Mouse (Mus musculus) kidney, adult 9 months (tissue): ENCODE results near the gene Sbno2.

ENCODE experiments used
- DNase-seq: peaks from one replicate; pipeline ENCODE4 v3.0.0; 2022

Sbno2 gene

DNA sequence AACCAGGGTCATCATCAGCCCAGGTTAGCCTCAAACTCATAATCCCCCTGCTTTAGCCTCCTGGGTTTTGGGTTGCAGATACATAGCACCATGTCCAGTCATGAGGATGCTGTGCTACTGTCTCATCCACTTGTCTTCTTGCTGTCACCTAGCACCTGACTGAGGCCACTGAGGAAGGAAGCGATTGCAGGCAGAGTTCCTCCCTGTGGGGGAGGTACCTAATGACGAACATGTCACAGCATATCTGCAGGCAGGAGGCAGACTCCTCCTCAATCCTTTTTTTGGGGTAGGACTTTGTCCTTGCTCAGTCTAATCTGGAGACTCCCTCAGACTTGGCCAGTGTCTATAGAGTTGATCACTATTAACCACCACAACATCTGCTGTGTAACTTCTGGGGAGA is 16.3 kb upstream of the Sbno2 start:
- DNase-seq: no peak

DNA sequence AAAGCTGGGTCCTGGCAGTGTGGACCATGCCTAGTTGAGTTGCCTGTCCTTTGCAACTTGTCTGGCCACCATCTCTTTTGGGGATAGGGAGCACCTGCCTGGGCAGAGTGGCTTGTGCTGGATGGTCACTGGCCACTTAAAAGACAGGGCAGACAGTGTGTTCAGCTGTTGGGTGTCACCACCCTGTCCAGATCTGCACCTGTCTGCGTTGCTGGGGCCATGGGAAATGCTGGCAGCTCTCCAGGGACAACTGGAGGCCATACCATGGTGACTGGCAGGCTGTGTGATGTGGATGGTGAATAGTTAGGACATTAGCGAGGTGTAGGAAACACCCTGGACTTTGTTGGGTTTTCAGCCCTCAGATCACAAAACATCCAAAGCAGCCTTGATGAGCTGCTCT is 14.8 kb upstream of the Sbno2 start:
- no peak for DNase-seq

DNA sequence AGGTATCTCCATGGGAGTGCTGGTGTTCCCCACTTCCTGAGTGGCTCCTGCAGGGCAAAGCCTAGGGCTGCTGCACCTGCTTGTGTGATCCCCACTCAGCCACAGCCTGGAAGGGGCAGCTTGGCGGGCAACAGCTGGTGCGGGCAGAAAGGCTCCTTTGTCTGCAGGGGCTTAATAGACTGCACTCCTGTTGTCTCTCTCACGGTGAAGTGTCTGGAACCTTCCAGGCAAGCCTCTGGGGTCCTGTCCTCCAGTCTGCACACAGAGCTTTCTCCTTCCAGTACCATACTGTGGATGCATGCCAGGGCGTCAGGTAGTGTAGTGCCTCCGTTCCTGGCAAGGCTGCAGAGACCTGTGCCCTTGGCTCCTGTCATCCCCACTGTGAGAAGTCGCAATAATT is 13.2 kb upstream of the Sbno2 start:
- DNase-seq: no peak

- no peak for DNase-seq
Measured at GRCm38 (mm10) chr10:80117736-80118135, 12.4 kb upstream of the Sbno2 start.

GRCm38 (mm10) chr10:80116927-80117691 is 11.7 kb upstream of the Sbno2 start:
- DNase-seq: peak; percentile 44

- DNase-seq: peak; percentile 39
Measured at GRCm38 (mm10) chr10:80116563-80116926, 11.2 kb upstream of the Sbno2 start.

DNA sequence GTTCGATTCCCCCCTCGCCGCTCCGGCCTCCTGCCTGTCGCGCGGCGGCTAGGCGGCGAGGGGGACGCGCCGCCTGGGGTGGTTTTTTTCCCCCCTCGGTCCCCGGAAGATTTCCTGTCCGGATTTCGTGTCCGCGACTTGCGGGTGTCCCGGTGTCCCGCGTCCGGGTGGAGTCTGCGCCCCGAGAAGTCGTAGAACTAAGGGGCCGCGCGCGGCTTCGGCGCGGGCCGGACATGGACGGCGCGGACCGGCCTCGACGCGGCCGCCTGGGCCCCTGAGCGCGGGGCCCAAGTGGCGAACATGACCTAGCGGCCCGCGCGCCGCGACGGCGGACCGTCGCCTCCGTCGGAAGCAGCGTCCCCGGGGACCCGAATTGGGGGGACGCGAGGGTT is 10.6 kb upstream of the Sbno2 start:
- no peak for DNase-seq

DNA sequence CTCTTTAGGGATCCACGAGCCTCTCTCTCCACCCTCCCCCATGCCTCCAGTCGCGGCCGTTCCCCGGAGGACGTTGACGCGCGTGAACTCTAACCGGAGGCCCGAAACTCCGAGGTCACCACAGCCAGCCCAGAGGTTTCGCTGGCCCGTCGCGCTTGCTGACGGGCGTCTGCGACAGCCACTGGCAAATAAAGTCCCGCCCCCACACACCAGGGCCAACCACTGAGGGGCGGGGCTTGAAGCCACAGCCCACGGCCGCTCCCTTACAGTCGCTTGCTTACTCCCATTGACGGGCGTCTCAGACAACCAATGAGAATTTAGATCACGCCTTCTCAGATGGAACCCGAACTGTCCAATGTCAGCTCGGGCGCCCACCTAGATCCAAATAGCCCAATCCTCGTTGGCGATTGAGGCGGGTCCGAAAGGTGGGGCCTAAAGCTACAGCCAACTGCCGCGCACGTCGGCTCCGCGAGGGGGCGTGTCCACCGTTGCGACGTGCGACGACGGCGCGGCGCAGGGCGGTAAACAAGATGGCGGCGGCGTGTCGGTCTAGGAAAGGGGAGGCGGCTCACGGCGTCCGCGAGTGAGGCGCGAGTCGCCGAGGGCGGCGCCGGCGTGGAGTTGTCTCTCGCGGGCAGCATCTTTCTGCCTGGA is 10.0 kb upstream of the Sbno2 start, which contains the start of gene Stk11:
TSS of gene Stk11 (plus strand) at position 514 of the 654 bp plus-strand sequence.
- DNase-seq: peak; percentile 100

DNA sequence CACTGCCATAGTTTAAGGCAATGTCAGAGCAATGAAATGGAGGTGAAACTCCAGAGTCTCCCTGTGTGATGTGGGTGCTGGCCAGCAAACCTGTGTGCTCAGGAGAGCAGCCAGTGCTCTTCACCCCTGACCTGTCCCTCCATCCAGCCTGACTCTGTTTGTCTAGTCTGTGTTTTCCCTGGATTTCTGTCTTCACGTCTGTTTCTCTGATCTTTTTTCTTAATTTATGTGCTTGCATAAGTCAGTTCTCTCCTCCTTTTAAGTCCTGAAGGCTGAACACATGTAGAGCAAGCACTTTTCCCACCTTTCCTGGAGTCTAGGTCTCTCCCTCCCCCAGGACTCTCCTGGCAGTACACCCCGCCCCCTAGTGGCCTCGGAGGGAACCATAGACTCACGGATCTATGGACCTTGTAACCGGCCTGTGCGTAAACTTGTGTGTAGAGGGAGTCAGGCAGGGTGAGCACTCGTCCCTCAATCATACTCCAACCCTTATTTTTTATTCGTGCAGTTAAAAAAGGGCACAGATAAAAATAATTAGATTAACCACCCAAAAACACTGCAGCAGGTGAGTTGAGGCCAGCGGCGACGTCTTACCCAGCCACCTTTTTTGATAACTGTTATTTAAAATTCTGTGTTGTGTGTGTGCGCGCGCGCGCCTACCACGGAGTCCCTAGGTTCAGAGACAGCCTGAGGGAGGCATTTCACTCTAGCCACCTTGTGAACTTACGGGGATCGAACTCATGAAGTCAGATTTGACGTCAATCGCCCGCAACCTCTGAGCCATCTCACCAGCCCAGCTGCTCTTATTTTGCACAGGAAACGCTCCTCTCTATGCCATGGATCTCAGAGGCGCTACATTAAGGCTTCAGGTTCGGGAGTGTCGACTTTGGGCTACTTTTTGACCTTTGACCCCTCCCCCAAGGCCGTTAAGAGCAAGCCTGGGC is 9.2 kb upstream of the Sbno2 start:
- DNase-seq: peak; percentile 97

- no peak for DNase-seq
Measured at GRCm38 (mm10) chr10:80107678-80108077, 2.3 kb upstream of the Sbno2 start.

GRCm38 (mm10) chr10:80105926-80106325 is 555 bp upstream of the Sbno2 start:
- DNase-seq: no peak

DNA sequence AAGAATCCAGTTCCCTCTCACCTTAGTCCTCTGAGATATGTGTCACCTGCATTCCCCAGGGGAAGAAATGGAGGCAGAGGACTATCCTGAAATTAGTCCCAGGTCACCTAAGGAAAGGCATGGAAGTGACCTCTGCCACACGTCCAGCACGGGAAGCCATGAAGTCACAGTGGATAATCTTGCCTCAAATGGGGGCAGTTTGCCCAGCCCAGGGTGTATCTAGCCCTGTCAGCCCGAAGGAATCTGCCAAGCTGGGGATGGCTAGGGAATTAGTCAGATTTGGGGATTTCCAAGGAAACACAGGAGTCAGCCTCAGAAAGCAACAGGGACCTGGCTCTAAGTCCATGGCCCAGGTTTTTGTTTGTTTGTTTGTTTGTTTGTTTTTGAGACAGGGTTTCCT is 1.2 kb downstream of the Sbno2 start:
- DNase-seq: no peak

DNA sequence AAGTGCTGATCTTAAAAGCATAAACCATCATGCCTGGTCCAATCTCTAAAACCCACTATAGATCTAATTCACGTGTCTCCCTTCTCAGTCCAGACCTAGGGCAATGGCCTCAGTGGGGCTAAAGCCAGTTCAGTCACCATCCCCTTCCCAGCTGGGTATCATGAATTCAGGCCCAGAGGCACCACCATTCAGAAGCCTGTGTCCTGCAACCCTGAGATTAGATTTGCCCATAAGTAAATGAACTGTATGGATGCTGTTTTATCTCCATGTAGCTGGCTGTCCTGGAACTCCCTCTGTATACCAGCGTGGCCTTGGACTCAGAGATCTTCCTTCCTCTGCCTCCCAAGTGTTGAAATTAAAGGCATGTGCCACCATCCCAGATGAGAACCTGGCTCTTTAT is 2.3 kb downstream of the Sbno2 start:
- DNase-seq: no peak

GRCm38 (mm10) chr10:80102216-80102915 is 3.0 kb downstream of the Sbno2 start:
- peak; percentile 88 for DNase-seq

- DNase-seq: peak; percentile 49
Measured at GRCm38 (mm10) chr10:80100982-80101381, 4.4 kb downstream of the Sbno2 start.

DNA sequence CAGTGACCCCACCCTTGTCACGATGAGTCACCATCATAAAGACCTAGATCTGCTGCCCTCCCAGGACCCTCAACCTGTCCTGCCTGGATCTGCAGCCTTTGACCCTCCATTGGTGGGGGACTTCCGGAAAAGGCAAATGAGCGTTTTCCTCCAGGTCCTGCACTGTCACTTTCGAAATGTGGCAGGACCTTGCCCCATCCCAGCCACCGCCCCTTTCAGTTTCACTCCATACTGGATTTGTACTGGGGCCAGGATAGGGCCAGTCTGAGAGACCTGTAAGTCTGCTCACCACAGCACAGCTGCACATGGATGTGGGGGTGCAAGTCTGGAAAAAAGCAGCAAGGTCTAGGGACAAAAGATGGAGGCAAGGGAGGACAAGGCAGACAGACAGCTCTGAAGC is 6.7 kb downstream of the Sbno2 start:
- peak; percentile 30 for DNase-seq

GRCm38 (mm10) chr10:80097275-80097674 is 8.1 kb downstream of the Sbno2 start:
- DNase-seq: no peak

GRCm38 (mm10) chr10:80095547-80095946 is 9.8 kb downstream of the Sbno2 start:
- DNase-seq: no peak

DNA sequence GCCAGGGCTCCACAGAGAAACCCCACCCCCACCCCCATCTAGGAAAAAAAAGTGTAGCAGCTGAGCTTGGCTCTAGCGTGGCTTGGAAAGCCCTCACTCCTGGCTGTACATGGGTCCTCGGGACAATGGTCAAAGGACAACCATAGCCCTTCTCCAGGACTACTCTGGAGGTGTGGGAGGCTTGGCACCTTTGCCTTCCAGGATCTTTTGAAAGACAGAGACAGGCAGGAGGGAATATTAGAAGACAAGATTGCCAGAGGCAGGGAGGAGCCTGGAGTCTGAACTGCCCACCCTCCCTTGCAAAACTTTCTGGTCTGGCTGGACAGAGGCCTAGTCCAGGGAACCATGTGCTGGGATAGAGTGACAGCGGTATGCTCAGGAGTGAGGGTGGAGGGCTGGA is 10.7 kb downstream of the Sbno2 start:
- DNase-seq: peak; percentile 75

- peak; percentile 48 for DNase-seq
Measured at GRCm38 (mm10) chr10:80094085-80094484, 11.3 kb downstream of the Sbno2 start.

DNA sequence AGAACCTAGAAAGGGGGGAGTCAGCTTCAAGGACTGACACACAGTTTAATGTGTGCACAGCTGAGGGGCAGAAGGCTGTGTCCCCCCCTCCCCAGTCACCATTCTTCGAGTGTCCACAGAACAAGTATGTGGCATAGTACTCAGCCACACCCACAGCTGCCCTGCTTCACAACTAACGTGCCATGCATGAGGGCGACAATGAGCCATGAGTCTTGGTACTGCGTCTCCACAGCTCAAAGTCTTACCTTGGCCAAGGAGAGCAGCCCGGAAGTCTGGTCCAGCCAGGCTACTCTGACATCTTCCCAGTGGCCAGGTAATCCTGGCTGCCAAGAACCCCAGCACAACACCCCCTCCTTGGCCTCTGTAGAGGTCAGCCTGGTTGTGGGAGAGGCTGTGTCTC is 12.7 kb downstream of the Sbno2 start:
- DNase-seq: peak; percentile 48

DNA sequence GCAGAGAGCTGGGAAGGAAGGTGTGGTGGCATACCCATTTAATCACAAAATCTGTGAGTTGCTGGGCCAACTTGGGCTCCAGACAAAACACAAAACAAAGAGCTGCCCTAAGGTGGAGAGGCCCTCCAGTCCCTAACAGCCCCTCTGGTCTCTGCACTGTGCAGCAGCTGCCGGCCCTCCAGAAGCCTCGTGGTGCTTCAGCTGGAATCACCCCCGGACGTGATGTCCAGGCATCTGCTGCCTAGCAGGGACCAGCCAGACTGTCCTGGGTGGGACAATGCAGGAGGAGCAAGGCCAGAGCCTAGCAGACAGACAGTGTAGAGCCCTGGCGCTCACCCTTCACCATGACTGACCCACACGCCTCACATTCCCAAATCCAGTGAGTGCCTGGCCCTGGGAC is 13.8 kb downstream of the Sbno2 start:
- no peak for DNase-seq

DNA sequence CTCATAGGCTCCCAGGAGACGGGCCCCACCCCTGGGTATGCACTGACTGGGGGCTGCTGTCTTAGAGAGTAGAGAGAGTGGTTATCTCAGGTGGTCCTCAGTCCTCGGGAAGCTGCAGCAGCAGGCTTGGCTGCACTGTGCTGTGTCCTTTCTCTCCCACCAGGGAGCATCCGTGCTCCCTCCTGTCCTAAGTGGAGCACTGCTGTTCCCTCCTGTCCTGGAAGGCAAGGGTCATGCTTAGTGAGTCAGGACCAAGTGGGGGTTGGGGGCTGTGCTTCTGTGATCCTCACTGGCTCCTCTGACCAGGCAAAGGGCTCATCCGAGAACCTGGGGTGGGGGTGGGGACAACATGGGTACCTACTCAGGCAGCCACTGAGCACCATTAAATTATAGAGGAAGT is 16.2 kb downstream of the Sbno2 start:
- DNase-seq: peak; percentile 59
